Comparison of ENCODE assay signal across 23 mouse cellular contexts in genomic region chr2:77839587-77839986, GRCm38 (mm10). TPM values are rescaled to one million over a fixed set of nuclear protein-coding genes. Genes with fewer than 3 reads are reported as not detected.
DNase-seq lines count a peak whose midpoint lies in the region; ATAC-seq and TF ChIP-seq lines count a peak whose summit lies in the region.
"Had no signal": no experiment of that assay in that cellular context is flagged by ENCODE, and none has a peak within 500 bp of the region (broad histone marks: within the 10 kb centered on the region; RNA-seq: fewer than 3 reads in every experiment).

No protein-coding gene starts in this region.

- TF ChIP-seq CTCF in kidney, postnatal 0 days (IDR thresholded peaks at IDR 0.05; ENCODE audit: low read depth) = no peak

- peak; percentile 73; the same call in 1 of the 2 replicates for ATAC-seq in kidney, postnatal 0 days (replicated peaks; ENCODE audit: low FRiP score, low read depth)
- ATAC-seq: forebrain, embryonic 14.5 days; hindbrain, postnatal 0 days had no signal

- H3K9ac ChIP-seq in kidney, postnatal 0 days (ENCODE audit: low read depth, low read length) = no peak overlapping the region
- no peak overlapping the region for H3K9ac ChIP-seq in ES-E14 (ENCODE audit: insufficient read depth, low read depth, low read length, poor library complexity, severe bottlenecking)
- H3K9ac ChIP-seq: embryonic facial prominence, embryonic 15.5 days; heart, embryonic 13.5 days; hindbrain, embryonic 13.5 days had no signal

- H3K27me3 ChIP-seq in kidney, postnatal 0 days (ENCODE audit: insufficient read depth, low read length) = no peaks in the 10 kb centered on the region
- H3K27me3 ChIP-seq: embryonic facial prominence, embryonic 15.5 days; heart, embryonic 13.5 days; hindbrain, embryonic 13.5 days had no signal

- H3K9me3 ChIP-seq in kidney, postnatal 0 days (replicated peaks; ENCODE audit: low read length) = no peaks in the 10 kb centered on the region
- H3K9me3 ChIP-seq in ES-E14 (ENCODE audit: control insufficient read depth, insufficient read depth, low read depth, low read length) = no peaks in the 10 kb centered on the region
- H3K9me3 ChIP-seq: embryonic facial prominence, embryonic 15.5 days; forebrain, embryonic 10.5 days; heart, embryonic 13.5 days; hindbrain, embryonic 13.5 days had no signal

- H3K4me1 ChIP-seq in kidney, postnatal 0 days (replicated peaks; ENCODE audit: insufficient read depth, low read length) = 0 out of 2 replicates have a peak, but pooled peaks cover 3% of the 10 kb centered on the region
- H3K4me1 ChIP-seq in ES-E14 (ENCODE audit: control insufficient read depth in 2 of 2, insufficient read depth in 2 of 2, low read length in 2 of 2, poor library complexity in 1 of 2) = no peaks in the 10 kb centered on the region
- H3K4me1 ChIP-seq: embryonic facial prominence, embryonic 15.5 days; forebrain, embryonic 10.5 days; heart, embryonic 13.5 days; hindbrain, embryonic 13.5 days had no signal

- H3K36me3 ChIP-seq in kidney, postnatal 0 days (ENCODE audit: insufficient read depth, low read length) = no peaks in the 10 kb centered on the region
- H3K36me3 ChIP-seq in ES-E14 (ENCODE audit: control insufficient read depth, insufficient read depth, low read length, poor library complexity, severe bottlenecking) = no peaks in the 10 kb centered on the region
- H3K36me3 ChIP-seq: embryonic facial prominence, embryonic 15.5 days; forebrain, embryonic 10.5 days; heart, embryonic 13.5 days; hindbrain, embryonic 13.5 days had no signal

- DNase-seq in kidney, postnatal 0 days (ENCODE audit: low spot score) = peak; percentile 32
- DNase-seq in kidney, adult 8-10 months = no peak
- DNase-seq in ES-CJ7 (ENCODE audit: low read depth, low spot score) (peak; percentile 47), ES-E14 (ENCODE audit: low read depth, low spot score) (peak; percentile 8)
- DNase-seq in testis, postnatal 14 days (ENCODE audit: low spot score) = peak; percentile 79
- DNase-seq in thymus, postnatal 36 days = no peak
- DNase-seq: adrenal gland, postnatal 10 days; cerebellum, adult 11 months; cerebellum, adult 8-10 months; cerebellum, postnatal 14 days; embryo, embryonic 11 days; gastrocnemius, postnatal 36 days; heart, adult 11 months; heart, postnatal 4 days had no signal

- H3K4me3 ChIP-seq in kidney, postnatal 0 days (replicated peaks; ENCODE audit: low read depth, low read length) = no peak overlapping the region
- no peak overlapping the region for H3K4me3 ChIP-seq in ES-E14 (ENCODE audit: insufficient read depth in 1 of 2, low read depth in 1 of 2, low read length in 2 of 2, poor library complexity in 1 of 2, severe bottlenecking in 1 of 2)
- H3K4me3 ChIP-seq: embryonic facial prominence, embryonic 15.5 days; erythroblast, embryonic 14.5 days; forebrain, embryonic 10.5 days; heart, embryonic 13.5 days; hindbrain, embryonic 13.5 days had no signal

- no peak overlapping the region for H3K27ac ChIP-seq in kidney, postnatal 0 days
- H3K27ac ChIP-seq in ES-E14 (ENCODE audit: insufficient read depth, low read depth, low read length, poor library complexity, severe bottlenecking) = no peak overlapping the region
- H3K27ac ChIP-seq: embryonic facial prominence, embryonic 15.5 days; forebrain, embryonic 10.5 days; heart, embryonic 13.5 days; hindbrain, embryonic 13.5 days; hindbrain, postnatal 0 days had no signal

- in situ Hi-C loops in ES-E14 (cut with MboI; ENCODE audit: low sequenced_read_pairs in 2 of 2, unreplicated experiment in 2 of 2) = no loop called here

- no peak overlapping the region for H3K4me2 ChIP-seq in kidney, postnatal 0 days (ENCODE audit: low read length)
- H3K4me2 ChIP-seq: embryonic facial prominence, embryonic 15.5 days; heart, embryonic 13.5 days; hindbrain, embryonic 13.5 days had no signal

- 54% methylated on average over 17 of the region's 17 CpGs for WGBS in kidney, postnatal 0 days

TF ChIP-seq in ES-E14, 5 proteins besides CTCF, POLR2A, EP300 and RAD21:
- TF ChIP-seq HCFC1 (IDR thresholded peaks at IDR 0.05; ENCODE audit: borderline replicate concordance, insufficient read depth, low read length) = no peak
- no peak for TF ChIP-seq MAFK (IDR thresholded peaks at IDR 0.05; ENCODE audit: insufficient read depth, low read depth, low read length)
- TF ChIP-seq ZNF384 (IDR thresholded peaks at IDR 0.05; ENCODE audit: low read depth, low read length) = no peak
- TF ChIP-seq ZC3H11A (IDR thresholded peaks at IDR 0.05; ENCODE audit: borderline replicate concordance, low read depth, low read length) = no peak
- TF ChIP-seq CHD2 (IDR thresholded peaks at IDR 0.05; ENCODE audit: low read depth, low read length) = no peak
TF ChIP-seq in ES-E14: peak in this region for 0.

RNA-seq across cellular contexts. Expression of gene Zfp385b, which starts 20.1 kb away (rescaled TPM):
- 9.1 and 9.9 TPM in 2 replicates for polyA plus RNA-seq in kidney, postnatal 0 days (2015; fragmentation: Nextera tagmentation; extraction: Ambion mirVana)
- 0.09 and 0.32 TPM in 2 replicates for total RNA-seq in ES-E14 (2012; rRNA removed)
- total RNA-seq: common myeloid progenitor, adult 5-6 weeks; MEL had no signal
- polyA plus RNA-seq: erythroblast, embryonic 14.5 days had no signal

Comparison
In these comparisons a context has a peak if more than half of its experiments do, and no peak if none do; other contexts are left out.
1. DNase-seq: peak in kidney, postnatal 0 days (single experiment), ES-CJ7 (single experiment), ES-E14 (single experiment) and testis, postnatal 14 days (single experiment); none in kidney, adult 8-10 months (0 of 2) and thymus, postnatal 36 days (0 of 2).